Mouse (Mus musculus) C2C12 (cell line): ENCODE measurements around the gene Gcc1. TPM values are rescaled to one million over a fixed set of nuclear protein-coding genes. Genes with fewer than 3 reads are reported as not detected.

Source experiments
- H3K27me3 ChIP-seq: one replicate; pipeline ENCODE4 v1.6.1; 2011; ENCODE audit not compliant: control insufficient read depth, insufficient read depth, insufficient read length
- H3K36me3 ChIP-seq: one replicate; pipeline ENCODE4 v1.6.1; 2011; ENCODE audit not compliant: control insufficient read depth, insufficient read depth
- H3K4me3 ChIP-seq: one replicate; pipeline ENCODE4 v1.5.1; 2011; ENCODE audit warnings: mild to moderate bottlenecking, control low read depth; ENCODE audit not compliant: poor library complexity, insufficient read depth, severe bottlenecking
- H3K79me2 ChIP-seq: one replicate; pipeline ENCODE4 v1.6.1; 2011; ENCODE audit not compliant: control insufficient read depth, insufficient read depth
- H3K79me3 ChIP-seq: one replicate; pipeline ENCODE4 v1.6.1; 2011; ENCODE audit warnings: low read depth, control low read depth
- H3ac ChIP-seq: one replicate; pipeline ENCODE3; 2011; ENCODE audit warnings: low read depth; ENCODE audit not compliant: control insufficient read depth, insufficient read length
- CEBPB ChIP-seq: IDR thresholded peaks from one replicate; pipeline ENCODE4 v1.6.1; 2011; ENCODE audit warnings: low read depth, mild to moderate bottlenecking, control low read depth, moderate library complexity
- CTCF ChIP-seq: IDR thresholded peaks from one replicate; pipeline ENCODE4 v1.5.1; 2011; ENCODE audit not compliant: control insufficient read depth, insufficient read depth, insufficient read length
- FOSL1 ChIP-seq: IDR thresholded peaks from one replicate; pipeline ENCODE4 v1.8.0; 2011; ENCODE audit warnings: mild to moderate bottlenecking, low read length; ENCODE audit not compliant: poor library complexity, insufficient read depth, severe bottlenecking
- MAX ChIP-seq: IDR thresholded peaks from one replicate; pipeline ENCODE4 v1.6.1; 2011; ENCODE audit warnings: mild to moderate bottlenecking, control low read depth
- MYOD1 ChIP-seq: IDR thresholded peaks from one replicate; pipeline ENCODE4 v1.6.1; 2011; ENCODE audit warnings: low read depth; ENCODE audit not compliant: control insufficient read depth, insufficient read length
- MYOG ChIP-seq: IDR thresholded peaks from one replicate; pipeline ENCODE4 v1.6.1; 2011; ENCODE audit not compliant: control insufficient read depth, insufficient read length; ENCODE audit errors: extremely low read depth
- USF1 ChIP-seq: IDR thresholded peaks from one replicate; pipeline ENCODE4 v1.6.1; 2011; ENCODE audit warnings: low read depth, mild to moderate bottlenecking, control low read depth, moderate library complexity
- polyA plus RNA-seq: library from polyadenylated mRNA; unstranded; fragments of >200 nt; fragmentation: generic; extraction: Trizol; gene quantifications from one replicate; pipeline ENCODE4 v1.2.1, GENCODE M21; 2012; ENCODE audit warnings: missing spikeins

Gene Gcc1
- polyA plus RNA-seq, 1 experiment, result 4.7 TPM

- Histone ChIP-seq H3K36me3 (no peaks in the 10 kb centered on the region), H3K79me2 (no peaks in the 10 kb centered on the region)
- TF ChIP-seq MYOG, result no peak
- TF ChIP-seq CTCF, result no peak
- TF ChIP-seq MYOD1, result no peak
- TF ChIP-seq MAX, result no peak
- TF ChIP-seq FOSL1, result no peak
- TF ChIP-seq CEBPB, result no peak
- no peak for TF ChIP-seq USF1
Observed at GRCm38 (mm10) chr6:28385169-28385568, 43.0 kb downstream of the Gcc1 start.

GRCm38 (mm10) chr6:28381983-28382382, 46.2 kb downstream of the Gcc1 start:
- no peaks in the 10 kb centered on the region for H3K27me3 ChIP-seq
- no peaks in the 10 kb centered on the region for H3K79me2 ChIP-seq
- no peak overlapping the region for H3K4me3 ChIP-seq
- no peaks in the 10 kb centered on the region for H3K79me3 ChIP-seq
- no peak overlapping the region for H3ac ChIP-seq
- TF ChIP-seq MYOG, result no peak
- no peak for TF ChIP-seq MAX
- TF ChIP-seq CEBPB, result no peak
- no peak for TF ChIP-seq MYOD1
- no peak for TF ChIP-seq CTCF
- H3K36me3 ChIP-seq, result no peaks in the 10 kb centered on the region

More at GRCm38 (mm10) chr6:28385169-28385568, 43.0 kb downstream of the Gcc1 start:
- H3K27me3 ChIP-seq, result no peaks in the 10 kb centered on the region
- H3K79me3 ChIP-seq, result no peaks in the 10 kb centered on the region
- H3K4me3 ChIP-seq, result no peak overlapping the region
- no peak overlapping the region for H3ac ChIP-seq

- no peaks in the 10 kb centered on the region for H3K79me3 ChIP-seq
- no peaks in the 10 kb centered on the region for H3K36me3 ChIP-seq
- H3K79me2 ChIP-seq, result no peaks in the 10 kb centered on the region
- TF ChIP-seq CTCF, result no peak
- no peak for TF ChIP-seq MYOD1
- no peak for TF ChIP-seq CEBPB
- TF ChIP-seq FOSL1, result no peak
- TF ChIP-seq USF1, result no peak
- no peak for TF ChIP-seq MAX
- no peak for TF ChIP-seq MYOG
- no peak overlapping the region for H3K4me3 ChIP-seq
- peaks cover 5% of the 10 kb centered on the region for H3K27me3 ChIP-seq
- no peak overlapping the region for H3ac ChIP-seq
Observed at GRCm38 (mm10) chr6:28369966-28370683, 58.1 kb downstream of the Gcc1 start.

- Histone ChIP-seq H3K36me3 (no peaks in the 10 kb centered on the region), H3K4me3 (no peak overlapping the region), H3K79me2 (no peaks in the 10 kb centered on the region), H3K79me3 (no peaks in the 10 kb centered on the region), H3ac (no peak overlapping the region), H3K27me3 (peaks cover 5% of the 10 kb centered on the region)
- TF ChIP-seq MYOG (no peak), MAX (no peak), FOSL1 (no peak), CTCF (no peak), USF1 (no peak), CEBPB (no peak), MYOD1 (no peak)
Observed at GRCm38 (mm10) chr6:28367575-28367974, 60.6 kb downstream of the Gcc1 start.

Other genes with a start within 250 kb of the Gcc1 start
- gene Zfp800, start 30.4 kb downstream of the Gcc1 start, polyA plus RNA-seq, result 2.5 TPM
- gene Arf5, start 4.8 kb downstream of the Gcc1 start, polyA plus RNA-seq, result 203 TPM
- not detected for gene Fscn3, start 601 bp downstream of the Gcc1 start, polyA plus RNA-seq
- not detected for gene Pax4, start 21.0 kb upstream of the Gcc1 start, polyA plus RNA-seq
- gene Snd1, start 46.7 kb upstream of the Gcc1 start, polyA plus RNA-seq, result 155 TPM